Mouse (Mus musculus) right cerebral cortex, postnatal 10 days (tissue): ENCODE data around the gene Ager.

ENCODE experiments used
- DNase-seq, 2 experiments: peaks; one replicate each; pipeline ENCODE4 v3.0.0; 2021; ENCODE audit warnings: low spot score in 2 of 2

Ager gene

DNA sequence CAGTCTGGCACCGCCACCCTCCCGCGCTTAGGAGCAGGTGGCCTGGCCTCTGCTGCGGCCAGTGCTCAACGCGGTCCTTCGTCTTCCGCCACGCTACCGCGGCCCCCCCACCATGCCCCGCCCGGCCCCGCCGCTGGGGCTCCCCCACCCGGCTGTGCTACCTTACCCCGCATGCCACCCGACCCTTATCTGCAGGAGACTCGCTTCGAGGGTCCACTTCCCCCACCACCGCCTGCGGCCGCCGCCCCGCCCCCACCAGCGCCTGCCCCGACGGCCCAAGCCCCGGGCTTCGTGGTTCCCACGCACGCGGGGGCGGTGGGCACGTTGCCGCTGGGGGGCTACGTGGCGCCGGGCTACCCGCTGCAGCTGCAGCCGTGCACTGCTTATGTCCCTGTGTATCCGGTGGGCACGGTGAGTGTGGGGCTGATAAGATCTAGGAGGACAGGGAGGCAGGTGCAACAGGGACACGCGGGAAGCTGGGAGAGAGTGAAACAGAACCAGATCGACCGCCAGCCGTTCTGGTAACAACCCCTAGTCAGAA is 33.2 kb downstream of the Ager start:
- peak in 1 of 2 experiments; percentile 64 for DNase-seq

- DNase-seq: no peak
Observed at GRCm38 (mm10) chr17:34631647-34632046, 34.0 kb downstream of the Ager start.

- peak; percentile 88 to 89 for DNase-seq
Observed at GRCm38 (mm10) chr17:34632261-34632691, 34.6 kb downstream of the Ager start.

- no peak for DNase-seq
Observed at GRCm38 (mm10) chr17:34635671-34636070, 38.0 kb downstream of the Ager start.

- DNase-seq: no peak
Observed at GRCm38 (mm10) chr17:34637459-34637858, 39.8 kb downstream of the Ager start.

DNA sequence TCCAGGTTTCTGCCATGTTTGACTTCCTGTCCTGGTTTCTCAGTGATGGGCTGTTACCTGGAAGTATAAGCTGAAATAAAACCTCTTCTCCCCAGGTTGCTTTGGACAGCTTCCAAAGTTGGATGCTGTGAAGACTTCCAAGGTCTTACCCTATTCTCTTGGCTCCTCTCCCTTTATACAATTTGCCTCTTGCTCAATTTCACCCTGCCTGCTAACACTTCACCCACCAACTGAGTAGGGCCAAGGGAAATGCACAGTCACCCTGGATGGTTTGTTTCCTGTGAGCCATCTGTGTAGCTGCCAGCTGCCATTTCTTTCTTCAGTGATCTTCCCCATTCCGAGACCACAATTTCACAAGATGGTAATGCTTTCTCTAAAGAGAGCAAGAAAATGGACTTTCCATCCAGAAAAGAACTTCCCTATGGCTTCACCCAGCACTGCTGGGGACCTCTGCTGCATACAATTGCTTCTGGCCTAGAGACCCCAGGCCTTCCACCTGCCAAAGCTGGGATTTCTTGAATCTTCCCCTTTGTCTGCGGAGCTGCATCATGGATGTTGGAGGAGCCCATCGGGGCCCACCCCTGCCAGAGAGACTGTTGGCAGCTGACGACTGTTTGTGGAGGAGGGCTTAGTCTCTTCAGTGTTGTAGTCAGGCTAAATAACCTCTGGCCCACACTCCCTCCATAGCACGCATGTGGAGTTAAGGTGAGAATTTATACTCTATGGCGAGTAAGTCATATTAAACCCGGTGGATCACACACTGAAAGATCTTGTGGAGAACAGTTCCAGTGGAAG is 42.0 kb downstream of the Ager start:
- no peak for DNase-seq

GRCm38 (mm10) chr17:34640778-34641601 is 43.3 kb downstream of the Ager start:
- DNase-seq: peak; percentile 53 to 64

- no peak for DNase-seq
Observed at GRCm38 (mm10) chr17:34641945-34642344, 44.3 kb downstream of the Ager start.

GRCm38 (mm10) chr17:34643379-34643778 is 45.7 kb downstream of the Ager start:
- no peak for DNase-seq

DNA sequence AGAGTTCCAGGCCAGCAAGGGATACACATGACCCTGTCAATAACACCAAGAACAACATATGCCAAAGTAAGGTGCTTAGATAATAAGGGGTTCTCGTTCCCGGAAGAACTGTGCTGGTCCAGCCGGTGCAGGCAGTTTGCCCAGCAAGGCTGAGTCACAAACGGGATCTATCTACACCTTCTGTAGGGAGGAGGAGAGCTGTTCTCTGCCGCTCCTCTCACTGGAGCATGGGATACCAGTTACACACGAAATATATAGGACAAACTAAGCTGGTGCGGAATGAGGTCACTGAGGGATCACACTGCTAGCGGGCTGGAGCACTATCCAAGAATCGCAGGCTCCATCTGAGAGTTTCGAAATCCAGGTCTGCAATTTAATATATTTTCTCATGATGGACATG is 46.3 kb downstream of the Ager start:
- peak in 1 of 2 experiments; percentile 39 for DNase-seq

DNA sequence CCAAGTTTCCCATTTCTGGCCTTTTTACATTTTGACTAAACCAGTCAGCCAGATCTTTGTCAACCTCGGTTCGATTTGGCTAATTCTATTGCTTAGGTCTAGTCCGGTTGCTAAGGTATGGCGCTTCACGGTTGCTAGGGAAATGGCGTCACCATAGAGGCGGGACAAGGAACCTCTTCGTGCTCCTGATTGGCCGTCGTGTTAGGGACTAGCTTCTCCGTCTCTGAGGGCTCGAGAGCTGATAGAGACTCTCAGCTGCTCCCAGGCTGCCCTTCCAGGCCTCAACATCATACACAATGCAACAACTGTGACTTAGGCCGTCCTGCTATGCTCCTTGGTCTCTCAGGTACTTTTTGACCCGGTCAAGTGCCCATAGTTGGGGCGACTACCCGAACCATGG is 46.9 kb downstream of the Ager start, which contains the start of gene Fkbpl:
Gene Fkbpl, plus strand, starts transcription at position 157 of the 400 bp plus-strand sequence.
- peak; percentile 98 for DNase-seq

- DNase-seq: no peak
Observed at GRCm38 (mm10) chr17:34645256-34645829, 47.7 kb downstream of the Ager start.

GRCm38 (mm10) chr17:34645831-34646511 is 48.3 kb downstream of the Ager start:
- peak in 1 of 2 experiments; percentile 56 for DNase-seq

DNA sequence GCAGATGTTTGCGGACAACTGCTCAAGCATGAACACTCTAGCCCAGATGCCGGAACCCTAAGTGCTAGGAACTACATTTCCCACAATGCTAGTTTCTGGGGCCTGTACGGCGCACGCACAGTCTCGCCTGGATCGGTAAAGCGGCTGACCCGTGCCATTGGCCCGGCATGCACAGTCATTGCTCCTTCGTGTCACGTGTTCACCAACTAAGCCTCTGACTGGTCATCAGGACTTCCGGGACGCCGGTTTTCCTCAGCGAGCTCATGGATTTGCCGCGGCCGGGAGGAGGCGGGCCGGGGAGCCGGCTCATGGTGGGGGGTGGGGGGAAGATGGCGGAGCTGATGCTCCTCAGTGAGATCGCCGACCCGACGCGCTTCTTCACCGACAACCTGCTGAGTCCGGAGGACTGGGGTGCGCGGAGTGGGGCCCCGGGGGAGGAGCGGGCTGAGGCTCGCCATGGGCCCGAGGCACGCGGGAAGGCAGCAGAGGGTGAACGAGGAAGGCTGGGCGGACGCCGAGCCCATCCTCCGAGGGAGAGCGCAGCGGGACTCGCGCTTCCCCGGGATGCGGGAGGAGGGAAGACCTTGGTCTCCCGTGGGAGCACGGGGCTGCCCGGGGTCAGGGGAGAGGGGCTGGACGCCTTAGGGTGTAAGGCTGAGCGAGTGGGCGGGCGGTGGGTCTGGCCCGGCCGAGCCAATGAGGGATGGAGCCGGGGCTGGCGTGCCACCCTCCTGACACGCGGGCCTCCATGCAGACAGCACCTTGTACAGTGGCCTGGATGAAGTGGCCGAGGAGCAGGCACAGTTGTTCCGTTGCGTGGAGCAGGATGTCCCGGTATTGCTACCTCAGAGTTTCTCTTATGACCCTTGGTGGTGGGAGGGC is 49.5 kb downstream of the Ager start, which contains the start of gene Atf6b:
Gene Atf6b, plus strand, starts transcription at position 241 of the 882 bp plus-strand sequence.
- peak; percentile 99 to 100 for DNase-seq

DNA sequence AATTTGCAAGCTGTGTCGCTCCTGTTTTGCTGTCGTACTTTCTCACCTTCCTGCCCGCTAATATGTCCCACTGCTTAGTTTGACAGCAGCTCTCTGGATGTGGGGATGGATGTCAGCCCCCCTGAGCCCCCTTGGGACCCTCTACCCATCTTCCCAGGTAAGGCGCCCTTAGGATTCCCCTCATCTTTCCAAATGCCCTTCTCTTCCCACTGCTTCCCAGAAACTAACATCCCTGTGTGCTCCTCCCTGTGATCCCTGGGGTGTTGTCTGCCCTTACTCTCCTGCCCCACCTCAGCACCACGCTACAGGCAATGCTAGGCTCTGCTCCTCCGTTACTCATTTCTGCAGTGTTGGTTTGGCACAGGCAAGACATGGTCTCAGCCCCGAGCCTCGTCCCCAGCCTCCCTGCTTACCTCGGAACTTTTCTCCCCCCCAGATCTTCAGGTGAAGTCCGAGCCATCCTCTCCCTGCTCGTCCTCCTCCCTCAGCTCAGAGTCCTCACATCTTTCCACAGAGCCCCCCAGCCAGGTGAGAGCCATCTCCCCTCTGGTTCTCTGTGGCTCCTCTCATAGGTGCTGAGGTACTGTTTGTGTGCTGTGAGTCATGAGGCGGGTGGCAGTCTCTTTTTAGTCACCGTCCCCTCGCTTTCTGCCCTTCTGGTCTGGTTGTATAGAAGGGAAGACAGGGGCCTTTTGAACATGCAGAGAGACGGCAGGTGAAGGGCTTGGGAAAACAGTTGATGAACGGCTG is 50.7 kb downstream of the Ager start:
- no peak for DNase-seq

DNA sequence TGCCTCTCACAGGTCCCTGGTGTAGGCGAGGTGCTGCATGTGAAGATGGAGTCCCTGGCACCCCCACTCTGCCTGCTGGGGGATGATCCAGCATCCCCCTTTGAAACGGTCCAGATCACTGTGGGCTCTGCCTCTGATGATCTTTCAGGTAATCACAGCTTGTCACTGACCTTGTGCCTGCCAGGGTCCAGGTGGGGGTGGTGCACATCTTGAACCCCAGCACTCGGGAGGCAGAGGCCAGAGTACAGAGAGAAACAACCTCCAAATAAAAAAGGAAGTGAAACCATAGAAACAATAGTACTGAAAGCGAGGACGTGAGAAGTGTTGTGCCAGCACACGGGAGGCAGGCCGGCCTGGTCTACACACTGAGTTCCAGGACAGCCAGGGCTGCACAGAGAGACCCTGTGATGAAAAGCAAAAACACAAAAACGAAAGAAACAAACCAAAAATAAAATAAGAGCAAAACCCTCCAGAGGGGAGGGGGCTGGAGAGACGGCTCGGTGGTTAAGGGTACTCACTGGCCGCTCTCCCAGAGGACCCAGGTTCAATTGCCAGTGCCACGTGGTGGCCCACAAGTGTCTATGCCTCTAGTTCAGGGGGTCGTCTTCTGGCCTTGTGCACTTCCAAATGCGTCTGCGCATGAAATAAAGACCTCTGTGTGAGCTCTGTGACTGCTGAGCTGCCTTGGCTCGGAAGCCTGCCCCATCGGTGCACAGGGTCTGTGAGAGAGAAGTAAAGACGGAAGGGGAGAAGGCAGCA is 51.6 kb downstream of the Ager start:
- no peak for DNase-seq
